Mouse (Mus musculus): ENCODE data around the gene Osbp2.

GRCm38 (mm10) chr11:3905446-3905845 lies 41.7 kb upstream of the Osbp2 start:
- TF ChIP-seq CTCF (IDR thresholded peaks at IDR 0.05; ENCODE audit: low read depth, low read length) (no peak), EP300 (IDR thresholded peaks at IDR 0.05; ENCODE audit: insufficient read depth, low read depth, low read length) (no peak)
